ENCODE assay signal across 13 mouse cellular contexts in the genomic region with DNA sequence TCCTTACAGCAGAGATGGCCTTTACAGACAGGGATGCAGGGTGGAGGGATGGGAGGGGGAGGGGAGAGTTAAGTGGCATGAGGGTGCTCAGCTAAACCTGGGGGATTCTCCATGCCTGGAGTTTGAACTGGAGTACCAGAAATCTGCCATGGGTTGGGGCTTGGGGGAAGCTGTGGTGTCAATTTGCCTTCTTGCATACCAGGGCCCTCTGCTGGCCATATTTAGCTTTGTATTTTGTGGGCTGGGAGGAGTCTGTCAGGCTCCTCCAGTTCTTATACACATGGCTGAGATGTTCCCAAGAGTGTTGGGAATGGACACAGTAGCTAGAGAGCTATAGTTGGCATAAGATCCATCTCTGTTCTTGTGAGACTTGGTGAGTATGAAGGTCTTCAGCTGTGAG. TPM values are rescaled to one million over a fixed set of nuclear protein-coding genes. Genes with fewer than 3 reads are reported as not detected.
DNase-seq lines count a peak whose midpoint lies in the region; ATAC-seq and TF ChIP-seq lines count a peak whose summit lies in the region.
"Had no signal": no experiment of that assay in that cellular context is flagged by ENCODE, and none has a peak within 500 bp of the region (broad histone marks: within the 10 kb centered on the region; RNA-seq: fewer than 3 reads in every experiment).

No protein-coding gene starts in this region.

- no peak overlapping the region for H3K4me3 ChIP-seq in intestine, postnatal 0 days (ENCODE audit: low read depth, low read length)
- no peak overlapping the region for H3K4me3 ChIP-seq in intestine, embryonic 16.5 days (ENCODE audit: low read length)
- H3K4me3 ChIP-seq in midbrain, embryonic 14.5 days (replicated peaks; ENCODE audit: low read depth, low read length): no peak overlapping the region
- H3K4me3 ChIP-seq: forebrain, embryonic 10.5 days; heart, embryonic 13.5 days; limb, embryonic 13.5 days had no signal

- peak; percentile 74 for DNase-seq in 416B (ENCODE audit: low read depth)
- peak; percentile 25 for DNase-seq in MEL-GATA-1-ER (ENCODE audit: extremely low read depth, low read depth)
- no peak for DNase-seq in ovary, postnatal 36 days (ENCODE audit: low spot score)
- no peak for DNase-seq in midbrain, embryonic 14.5 days
- no peak for DNase-seq in frontal cortex, postnatal 25 days (ENCODE audit: low spot score in 2 of 2)
- DNase-seq: cerebellum, postnatal 25 days had no signal

- H3K4me1 ChIP-seq in intestine, postnatal 0 days (replicated peaks; ENCODE audit: control insufficient read depth, insufficient read depth, low read length): no peaks in the 10 kb centered on the region
- no peaks in the 10 kb centered on the region for H3K4me1 ChIP-seq in intestine, embryonic 16.5 days (ENCODE audit: control insufficient read depth, insufficient read depth, low read length)
- no peaks in the 10 kb centered on the region for H3K4me1 ChIP-seq in midbrain, embryonic 14.5 days (ENCODE audit: control insufficient read depth, insufficient read depth, low read length)
- H3K4me1 ChIP-seq: forebrain, embryonic 10.5 days; heart, embryonic 13.5 days; limb, embryonic 13.5 days had no signal

- no peak overlapping the region for H3K27ac ChIP-seq in intestine, postnatal 0 days (ENCODE audit: low read depth, low read length)
- H3K27ac ChIP-seq in intestine, embryonic 16.5 days (ENCODE audit: low read length): no peak overlapping the region
- H3K27ac ChIP-seq in midbrain, embryonic 14.5 days (replicated peaks; ENCODE audit: low read depth, low read length): no peak overlapping the region
- H3K27ac ChIP-seq: forebrain, embryonic 10.5 days; heart, embryonic 13.5 days; limb, embryonic 13.5 days had no signal

- no peak overlapping the region for H3K4me2 ChIP-seq in intestine, postnatal 0 days (replicated peaks; ENCODE audit: low read depth)
- H3K4me2 ChIP-seq in intestine, embryonic 16.5 days (ENCODE audit: low read depth, low read length): no peak overlapping the region
- no peak overlapping the region for H3K4me2 ChIP-seq in midbrain, embryonic 14.5 days (ENCODE audit: low read length)
- H3K4me2 ChIP-seq: heart, embryonic 13.5 days; limb, embryonic 13.5 days had no signal

- no peak for ATAC-seq in intestine, postnatal 0 days
- no peak for ATAC-seq in intestine, embryonic 16.5 days
- ATAC-seq in granulocyte monocyte progenitor cell, adult 5-6 weeks (replicated peaks; ENCODE audit: poor library complexity, severe bottlenecking): peak; percentile 61
- no peak for ATAC-seq in midbrain, embryonic 14.5 days (ENCODE audit: low FRiP score, low TSS enrichment)

- H3K27me3 ChIP-seq in intestine, postnatal 0 days (replicated peaks; ENCODE audit: control insufficient read depth, insufficient read depth, low read length): no peaks in the 10 kb centered on the region
- H3K27me3 ChIP-seq in intestine, embryonic 16.5 days (replicated peaks; ENCODE audit: control insufficient read depth, insufficient read depth, low read length): no peaks in the 10 kb centered on the region
- H3K27me3 ChIP-seq in midbrain, embryonic 14.5 days (ENCODE audit: control insufficient read depth, insufficient read depth, low read length): no peaks in the 10 kb centered on the region
- H3K27me3 ChIP-seq: heart, embryonic 13.5 days; limb, embryonic 13.5 days had no signal

- no peaks in the 10 kb centered on the region for H3K36me3 ChIP-seq in intestine, postnatal 0 days (ENCODE audit: control insufficient read depth, insufficient read depth)
- no peaks in the 10 kb centered on the region for H3K36me3 ChIP-seq in intestine, embryonic 16.5 days (ENCODE audit: control insufficient read depth, insufficient read depth, low read length)
- H3K36me3 ChIP-seq in midbrain, embryonic 14.5 days (ENCODE audit: control insufficient read depth, insufficient read depth, low read length): no peaks in the 10 kb centered on the region
- H3K36me3 ChIP-seq: forebrain, embryonic 10.5 days; heart, embryonic 13.5 days; limb, embryonic 13.5 days had no signal

- no peaks in the 10 kb centered on the region for H3K9me3 ChIP-seq in intestine, postnatal 0 days (ENCODE audit: control insufficient read depth)
- H3K9me3 ChIP-seq in intestine, embryonic 16.5 days (ENCODE audit: control insufficient read depth, low read length): no peaks in the 10 kb centered on the region
- no peaks in the 10 kb centered on the region for H3K9me3 ChIP-seq in midbrain, embryonic 14.5 days (ENCODE audit: control insufficient read depth, low read length)
- H3K9me3 ChIP-seq: forebrain, embryonic 10.5 days; heart, embryonic 13.5 days; limb, embryonic 13.5 days had no signal

- TF ChIP-seq CTCF in intestine, postnatal 0 days (IDR thresholded peaks at IDR 0.05; ENCODE audit: low read depth): peak; percentile 57

- H3K9ac ChIP-seq in intestine, postnatal 0 days (ENCODE audit: low read depth, low read length): no peak overlapping the region
- H3K9ac ChIP-seq in intestine, embryonic 16.5 days (ENCODE audit: low read depth, low read length): no peak overlapping the region
- no peak overlapping the region for H3K9ac ChIP-seq in midbrain, embryonic 14.5 days (replicated peaks; ENCODE audit: low read length)
- H3K9ac ChIP-seq: heart, embryonic 13.5 days; limb, embryonic 13.5 days had no signal

RNA-seq across cellular contexts. Expression of a gene that starts 23.6 kb away (rescaled TPM):
- not detected in 2 replicates for polyA plus RNA-seq in intestine, postnatal 0 days (2015; fragmentation: Nextera tagmentation; extraction: Ambion mirVana)
- not detected in 2 replicates for polyA plus RNA-seq in intestine, embryonic 16.5 days (2015; fragmentation: Nextera tagmentation; extraction: Ambion mirVana)
- not detected in 2 replicates for total RNA-seq in granulocyte monocyte progenitor cell, adult 5-6 weeks (2014; fragmentation: Nextera tagmentation)
- not detected in 2 replicates for total RNA-seq in granulocyte monocyte progenitor cell, adult 5-6 weeks (2017)
- not detected in 2 replicates for polyA plus RNA-seq in midbrain, embryonic 14.5 days (2014; fragmentation: Nextera tagmentation; extraction: Ambion mirVana)
- polyA plus RNA-seq: forebrain, embryonic 10.5 days; heart, embryonic 13.5 days; large intestine, adult 2 months; limb, embryonic 13.5 days had no signal

Comparison
In these comparisons a context has a peak if more than half of its experiments do, and no peak if none do; other contexts are left out.
1. DNase-seq: peak in 416B (single experiment) and MEL-GATA-1-ER (single experiment); none in ovary, postnatal 36 days (single experiment), midbrain, embryonic 14.5 days (single experiment) and frontal cortex, postnatal 25 days (0 of 2).